Mouse (Mus musculus): ENCODE measurements at regions not wholly inside any gene's neighbourhood (a gene's known extent, or its start where the extent isn't known, plus 50 kb on each side); places are given as distances from the start of the nearest gene placed in this dataset.

GRCm38 (mm10) chr4:31656111-31656510 is 307.8 kb upstream of the Map3k7 start:
- Histone ChIP-seq H3K4me3 (no peak overlapping the region), H3K79me2 (ENCODE audit: control insufficient read depth, insufficient read depth) (no peaks in the 10 kb centered on the region), H3K36me3 (ENCODE audit: control insufficient read depth, insufficient read depth) (no peaks in the 10 kb centered on the region), H3K27me3 (ENCODE audit: control insufficient read depth, insufficient read depth, insufficient read length) (no peaks in the 10 kb centered on the region), H3K4me2 (ENCODE audit: low read depth) (no peak overlapping the region), H3ac (ENCODE audit: control insufficient read depth, insufficient read length) (no peak overlapping the region)
- TF ChIP-seq POLR2AphosphoS2 (IDR thresholded peaks at IDR 0.05; ENCODE audit: insufficient read length, low read depth) (no peak), E2F4 (IDR thresholded peaks at IDR 0.05; ENCODE audit: insufficient read depth) (no peak), TCF12 (IDR thresholded peaks at IDR 0.05; ENCODE audit: insufficient read depth, poor library complexity, severe bottlenecking) (no peak), MYOD1 (IDR thresholded peaks at IDR 0.05; ENCODE audit: control insufficient read depth in 1 of 3, insufficient read length in 2 of 3, low read depth in 2 of 3) (no peak), CEBPB (IDR thresholded peaks at IDR 0.05; ENCODE audit: insufficient read depth, poor library complexity, severe bottlenecking) (no peak), MYOG (IDR thresholded peaks at IDR 0.05; ENCODE audit: control insufficient read depth in 1 of 3, insufficient read depth in 1 of 3, insufficient read length in 2 of 3, low read depth in 2 of 3) (no peak), POLR2A (IDR thresholded peaks at IDR 0.05; ENCODE audit: insufficient read length, low read depth) (no peak), REST (IDR thresholded peaks at IDR 0.05; ENCODE audit: insufficient read depth, insufficient read length) (no peak), USF1 (IDR thresholded peaks at IDR 0.05; ENCODE audit: low read depth) (no peak), TCF3 (IDR thresholded peaks at IDR 0.05; ENCODE audit: insufficient read length, low read depth) (no peak), MAX (IDR thresholded peaks at IDR 0.05; ENCODE audit: low read depth) (no peak), SRF (IDR thresholded peaks at IDR 0.05; ENCODE audit: control insufficient read depth, insufficient read length, low read depth) (no peak)

GRCm38 (mm10) chr4:31658820-31659219 is 305.1 kb upstream of the Map3k7 start:
- Histone ChIP-seq H3ac (ENCODE audit: control insufficient read depth, insufficient read length) (no peak overlapping the region), H3K27me3 (ENCODE audit: control insufficient read depth, insufficient read depth, insufficient read length) (no peaks in the 10 kb centered on the region), H3K4me2 (ENCODE audit: low read depth) (no peak overlapping the region), H3K4me3 (no peak overlapping the region), H3K36me3 (ENCODE audit: control insufficient read depth, insufficient read depth) (no peaks in the 10 kb centered on the region), H3K79me2 (ENCODE audit: control insufficient read depth, insufficient read depth) (no peaks in the 10 kb centered on the region)
- TF ChIP-seq MYOD1 (IDR thresholded peaks at IDR 0.05; ENCODE audit: control insufficient read depth in 1 of 3, insufficient read length in 2 of 3, low read depth in 2 of 3) (no peak), MAX (IDR thresholded peaks at IDR 0.05; ENCODE audit: low read depth) (no peak), MYOG (IDR thresholded peaks at IDR 0.05; ENCODE audit: control insufficient read depth in 1 of 3, insufficient read depth in 1 of 3, insufficient read length in 2 of 3, low read depth in 2 of 3) (no peak), CEBPB (IDR thresholded peaks at IDR 0.05; ENCODE audit: insufficient read depth, poor library complexity, severe bottlenecking) (no peak), E2F4 (IDR thresholded peaks at IDR 0.05; ENCODE audit: insufficient read depth) (no peak), POLR2AphosphoS2 (IDR thresholded peaks at IDR 0.05; ENCODE audit: insufficient read length, low read depth) (no peak), USF1 (IDR thresholded peaks at IDR 0.05; ENCODE audit: low read depth) (no peak)

GRCm38 (mm10) chr4:31660896-31661295 is 303.0 kb upstream of the Map3k7 start:
- Histone ChIP-seq H3K27me3 (ENCODE audit: control insufficient read depth, insufficient read depth, insufficient read length) (no peaks in the 10 kb centered on the region), H3K36me3 (ENCODE audit: control insufficient read depth, insufficient read depth) (no peaks in the 10 kb centered on the region), H3K4me3 (no peak overlapping the region), H3K4me2 (ENCODE audit: low read depth) (no peak overlapping the region), H3K79me2 (ENCODE audit: control insufficient read depth, insufficient read depth) (no peaks in the 10 kb centered on the region), H3ac (ENCODE audit: control insufficient read depth, insufficient read length) (no peak overlapping the region)
- TF ChIP-seq TCF3 (IDR thresholded peaks at IDR 0.05; ENCODE audit: insufficient read length, low read depth) (no peak), E2F4 (IDR thresholded peaks at IDR 0.05; ENCODE audit: insufficient read depth) (no peak), REST (IDR thresholded peaks at IDR 0.05; ENCODE audit: insufficient read depth, insufficient read length) (no peak)

GRCm38 (mm10) chr4:31671530-31672170 is 292.2 kb upstream of the Map3k7 start:
- TF ChIP-seq POLR2A (IDR thresholded peaks at IDR 0.05; ENCODE audit: insufficient read length, low read depth) (no peak), E2F4 (IDR thresholded peaks at IDR 0.05; ENCODE audit: insufficient read depth) (no peak), REST (IDR thresholded peaks at IDR 0.05; ENCODE audit: insufficient read depth, insufficient read length) (no peak)
- H3ac ChIP-seq (ENCODE audit: control insufficient read depth, insufficient read length), result no peak overlapping the region
- H3K4me3 ChIP-seq, result no peak overlapping the region
- no peak overlapping the region for H3K4me2 ChIP-seq (ENCODE audit: low read depth)
- H3K27me3 ChIP-seq (ENCODE audit: control insufficient read depth, insufficient read depth, insufficient read length), result no peaks in the 10 kb centered on the region
- no peaks in the 10 kb centered on the region for H3K36me3 ChIP-seq (ENCODE audit: control insufficient read depth, insufficient read depth)
- no peaks in the 10 kb centered on the region for H3K79me2 ChIP-seq (ENCODE audit: control insufficient read depth, insufficient read depth)

DNA sequence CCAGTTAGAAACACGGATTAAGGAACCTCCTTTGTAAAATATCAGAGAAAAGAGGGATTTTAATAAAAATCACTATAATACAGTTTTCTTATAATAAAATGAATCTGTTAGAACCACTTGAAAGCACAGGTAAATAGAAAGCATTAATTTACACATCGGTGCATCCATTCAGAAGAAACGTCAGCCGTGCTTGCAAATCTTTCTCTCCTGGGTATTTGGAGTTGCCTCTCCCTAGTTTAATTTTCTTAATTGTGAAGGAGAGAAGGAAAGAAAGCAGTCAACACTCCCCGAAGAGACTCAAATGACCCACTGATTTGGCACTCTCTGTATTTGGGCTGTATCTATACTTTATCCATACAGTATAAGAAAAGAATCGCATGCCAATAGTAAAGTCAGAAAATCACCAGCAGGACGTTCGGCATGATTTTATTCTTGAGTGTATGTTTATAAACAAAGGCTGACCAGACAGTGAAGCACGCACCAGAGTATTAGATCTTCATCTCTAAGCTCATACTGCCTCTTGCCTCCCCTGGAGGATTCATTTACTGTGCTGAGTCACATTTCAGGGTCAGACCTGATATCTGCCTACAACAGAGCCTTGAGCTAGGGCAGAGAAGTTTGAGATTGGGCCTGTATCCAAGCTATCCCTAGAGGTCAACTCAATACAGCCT is 291.6 kb upstream of the Map3k7 start:
- TF ChIP-seq MAX (IDR thresholded peaks at IDR 0.05; ENCODE audit: low read depth) (no peak), MYOG (IDR thresholded peaks at IDR 0.05; ENCODE audit: control insufficient read depth in 1 of 3, insufficient read depth in 1 of 3, insufficient read length in 2 of 3, low read depth in 2 of 3) (no peak), MYOD1 (IDR thresholded peaks at IDR 0.05; ENCODE audit: control insufficient read depth in 1 of 3, insufficient read length in 2 of 3, low read depth in 2 of 3) (no peak), USF1 (IDR thresholded peaks at IDR 0.05; ENCODE audit: low read depth) (no peak), TCF3 (IDR thresholded peaks at IDR 0.05; ENCODE audit: insufficient read length, low read depth) (no peak), POLR2AphosphoS2 (IDR thresholded peaks at IDR 0.05; ENCODE audit: insufficient read length, low read depth) (no peak), REST (IDR thresholded peaks at IDR 0.05; ENCODE audit: insufficient read depth, insufficient read length) (no peak), TCF12 (IDR thresholded peaks at IDR 0.05; ENCODE audit: insufficient read depth, poor library complexity, severe bottlenecking) (no peak), POLR2A (IDR thresholded peaks at IDR 0.05; ENCODE audit: insufficient read length, low read depth) (no peak), E2F4 (IDR thresholded peaks at IDR 0.05; ENCODE audit: insufficient read depth) (no peak), SRF (IDR thresholded peaks at IDR 0.05; ENCODE audit: control insufficient read depth, insufficient read length, low read depth) (no peak), CEBPB (IDR thresholded peaks at IDR 0.05; ENCODE audit: insufficient read depth, poor library complexity, severe bottlenecking) (no peak)
- Histone ChIP-seq H3K27me3 (ENCODE audit: control insufficient read depth, insufficient read depth, insufficient read length) (no peaks in the 10 kb centered on the region), H3ac (ENCODE audit: control insufficient read depth, insufficient read length) (no peak overlapping the region), H3K4me2 (ENCODE audit: low read depth) (no peak overlapping the region), H3K79me2 (ENCODE audit: control insufficient read depth, insufficient read depth) (no peaks in the 10 kb centered on the region), H3K36me3 (ENCODE audit: control insufficient read depth, insufficient read depth) (no peaks in the 10 kb centered on the region), H3K4me3 (no peak overlapping the region)
